Comparison of ENCODE assay signal across 17 mouse cellular contexts in genomic region chr2:49742919-49743318, GRCm38 (mm10). TPM values are rescaled to one million over a fixed set of nuclear protein-coding genes. Genes with fewer than 3 reads are reported as not detected.
DNase-seq lines count a peak whose midpoint lies in the region; ATAC-seq lines count a peak whose summit lies in the region.
"Had no signal": no experiment of that assay in that cellular context is flagged by ENCODE, and none has a peak within 500 bp of the region (broad histone marks: within the 10 kb centered on the region; RNA-seq: fewer than 3 reads in every experiment).

No protein-coding gene starts in this region.

- peak overlapping the region; percentile 77 for H3K27ac ChIP-seq in hindbrain, embryonic 13.5 days
- no peak overlapping the region for H3K27ac ChIP-seq in hindbrain, embryonic 10.5 days
- peak overlapping the region; percentile 45; the same call in 1 of the 2 replicates for H3K27ac ChIP-seq in midbrain, embryonic 15.5 days
- no peak overlapping the region for H3K27ac ChIP-seq in midbrain, embryonic 11.5 days (ENCODE audit: low read depth, low read length)
- peak overlapping the region; percentile 84 for H3K27ac ChIP-seq in forebrain, embryonic 16.5 days (ENCODE audit: low read length)
- H3K27ac ChIP-seq in neural tube, embryonic 14.5 days (ENCODE audit: low read depth, low read length): peak overlapping the region; percentile 63; the same call in 1 of the 2 replicates
- H3K27ac ChIP-seq: limb, embryonic 10.5 days; liver, embryonic 12.5 days; lung, embryonic 15.5 days had no signal

- H3K4me1 ChIP-seq in hindbrain, embryonic 13.5 days (replicated peaks): peaks cover 58% of the 10 kb centered on the region
- H3K4me1 ChIP-seq in hindbrain, embryonic 10.5 days (replicated peaks): peaks cover 39% of the 10 kb centered on the region
- H3K4me1 ChIP-seq in midbrain, embryonic 15.5 days: peaks cover 21% of the 10 kb centered on the region
- peaks cover 6% of the 10 kb centered on the region for H3K4me1 ChIP-seq in midbrain, embryonic 11.5 days (ENCODE audit: control insufficient read depth, insufficient read depth, low read length)
- H3K4me1 ChIP-seq in forebrain, embryonic 16.5 days (replicated peaks; ENCODE audit: control insufficient read depth, insufficient read depth, low read length): peaks cover 44% of the 10 kb centered on the region
- H3K4me1 ChIP-seq in neural tube, embryonic 14.5 days (ENCODE audit: control insufficient read depth, insufficient read depth, low read length): peaks cover 34% of the 10 kb centered on the region
- H3K4me1 ChIP-seq: liver, embryonic 12.5 days had no signal

- no peaks in the 10 kb centered on the region for H3K27me3 ChIP-seq in hindbrain, embryonic 13.5 days
- H3K27me3 ChIP-seq in hindbrain, embryonic 10.5 days (ENCODE audit: insufficient read depth, poor library complexity, severe bottlenecking): no peaks in the 10 kb centered on the region
- no peaks in the 10 kb centered on the region for H3K27me3 ChIP-seq in midbrain, embryonic 15.5 days (replicated peaks)
- H3K27me3 ChIP-seq in midbrain, embryonic 11.5 days (ENCODE audit: control insufficient read depth, insufficient read depth, low read length): no peaks in the 10 kb centered on the region
- H3K27me3 ChIP-seq in forebrain, embryonic 16.5 days (replicated peaks; ENCODE audit: control insufficient read depth, insufficient read depth, low read length): no peaks in the 10 kb centered on the region
- H3K27me3 ChIP-seq in neural tube, embryonic 14.5 days (ENCODE audit: control insufficient read depth, insufficient read depth, low read length): no peaks in the 10 kb centered on the region
- H3K27me3 ChIP-seq: liver, embryonic 12.5 days; lung, embryonic 15.5 days had no signal

- peaks cover 82% of the 10 kb centered on the region for H3K36me3 ChIP-seq in hindbrain, embryonic 13.5 days
- peaks cover 97% of the 10 kb centered on the region for H3K36me3 ChIP-seq in hindbrain, embryonic 10.5 days
- H3K36me3 ChIP-seq in midbrain, embryonic 15.5 days (replicated peaks): peaks cover 3% of the 10 kb centered on the region
- peaks cover 11% of the 10 kb centered on the region for H3K36me3 ChIP-seq in midbrain, embryonic 11.5 days (ENCODE audit: control insufficient read depth, insufficient read depth, low read length)
- peaks cover 19% of the 10 kb centered on the region for H3K36me3 ChIP-seq in forebrain, embryonic 16.5 days (ENCODE audit: control insufficient read depth, insufficient read depth)
- peaks cover 41% of the 10 kb centered on the region for H3K36me3 ChIP-seq in neural tube, embryonic 14.5 days (ENCODE audit: control insufficient read depth, insufficient read depth, low read length)
- H3K36me3 ChIP-seq: G1E; liver, embryonic 12.5 days; lung, embryonic 15.5 days had no signal

- no peak overlapping the region for H3K4me3 ChIP-seq in hindbrain, embryonic 13.5 days
- H3K4me3 ChIP-seq in hindbrain, embryonic 10.5 days: no peak overlapping the region
- H3K4me3 ChIP-seq in midbrain, embryonic 15.5 days: no peak overlapping the region
- H3K4me3 ChIP-seq in midbrain, embryonic 11.5 days (ENCODE audit: low read depth, low read length): no peak overlapping the region
- H3K4me3 ChIP-seq in forebrain, embryonic 16.5 days (replicated peaks; ENCODE audit: low read length): no peak overlapping the region
- H3K4me3 ChIP-seq in neural tube, embryonic 14.5 days (ENCODE audit: low read depth, low read length): no peak overlapping the region
- H3K4me3 ChIP-seq: limb, embryonic 10.5 days; liver, embryonic 12.5 days; lung, embryonic 15.5 days had no signal

- ATAC-seq in hindbrain, embryonic 13.5 days (ENCODE audit: low FRiP score): no peak
- no peak for ATAC-seq in midbrain, embryonic 15.5 days (replicated peaks)
- no peak for ATAC-seq in midbrain, embryonic 11.5 days (ENCODE audit: low FRiP score)
- ATAC-seq in forebrain, embryonic 16.5 days: no peak
- no peak for ATAC-seq in neural tube, embryonic 14.5 days (ENCODE audit: low read depth)
- ATAC-seq: liver, embryonic 12.5 days had no signal

- H3K9me3 ChIP-seq in hindbrain, embryonic 13.5 days: no peaks in the 10 kb centered on the region
- H3K9me3 ChIP-seq in hindbrain, embryonic 10.5 days: no peaks in the 10 kb centered on the region
- no peaks in the 10 kb centered on the region for H3K9me3 ChIP-seq in midbrain, embryonic 15.5 days
- no peaks in the 10 kb centered on the region for H3K9me3 ChIP-seq in midbrain, embryonic 11.5 days (ENCODE audit: control insufficient read depth, low read length)
- H3K9me3 ChIP-seq in forebrain, embryonic 16.5 days (ENCODE audit: control insufficient read depth, low read length): no peaks in the 10 kb centered on the region
- H3K9me3 ChIP-seq in neural tube, embryonic 14.5 days (ENCODE audit: control insufficient read depth, low read length): no peaks in the 10 kb centered on the region
- H3K9me3 ChIP-seq: G1E; limb, embryonic 10.5 days; liver, embryonic 12.5 days; lung, embryonic 15.5 days; megakaryocyte, embryonic 14.5 days had no signal

- no peak overlapping the region for H3K4me2 ChIP-seq in hindbrain, embryonic 13.5 days
- no peak overlapping the region for H3K4me2 ChIP-seq in midbrain, embryonic 15.5 days
- no peak overlapping the region for H3K4me2 ChIP-seq in midbrain, embryonic 11.5 days
- H3K4me2 ChIP-seq in forebrain, embryonic 16.5 days (ENCODE audit: low read length): no peak overlapping the region
- H3K4me2 ChIP-seq in neural tube, embryonic 14.5 days (ENCODE audit: low read depth, low read length): no peak overlapping the region
- H3K4me2 ChIP-seq: liver, embryonic 12.5 days; lung, embryonic 15.5 days had no signal

- no peak for DNase-seq in hindbrain, embryonic 10.5 days (ENCODE audit: low spot score)
- no peak for DNase-seq in midbrain, embryonic 11.5 days (ENCODE audit: low spot score, missing footprints)
- DNase-seq in ovary, adult 18-20 months (ENCODE audit: low spot score): no peak
- DNase-seq in lung, postnatal 14 days: no peak
- DNase-seq: cerebellum, adult 8-10 months; heart, adult 11 months; kidney, postnatal 36 days; layer of hippocampus, postnatal 36 days had no signal

- 0 out of 2 replicates have a peak overlapping the region, but pooled peaks have one; percentile 13 for H3K9ac ChIP-seq in hindbrain, embryonic 13.5 days
- H3K9ac ChIP-seq in midbrain, embryonic 15.5 days: no peak overlapping the region
- no peak overlapping the region for H3K9ac ChIP-seq in midbrain, embryonic 11.5 days (ENCODE audit: low read length)
- no peak overlapping the region for H3K9ac ChIP-seq in forebrain, embryonic 16.5 days (replicated peaks; ENCODE audit: low read depth, low read length)
- no peak overlapping the region for H3K9ac ChIP-seq in neural tube, embryonic 14.5 days (replicated peaks; ENCODE audit: low read depth, low read length)
- H3K9ac ChIP-seq: liver, embryonic 12.5 days; lung, embryonic 15.5 days had no signal

- 69% methylated on average over 4 of the region's 4 CpGs for WGBS in hindbrain, embryonic 13.5 days
- 86% methylated on average over 4 of the region's 4 CpGs for WGBS in hindbrain, embryonic 10.5 days
- WGBS in midbrain, embryonic 15.5 days: 62% methylated on average over 4 of the region's 4 CpGs
- WGBS in midbrain, embryonic 11.5 days: 61% methylated on average over 4 of the region's 4 CpGs
- 76% methylated on average over 4 of the region's 4 CpGs for WGBS in forebrain, embryonic 16.5 days
- 69% methylated on average over 4 of the region's 4 CpGs for WGBS in neural tube, embryonic 14.5 days

RNA-seq across cellular contexts. Expression of gene Lypd6b, which starts 44.6 kb away (rescaled TPM):
- polyA plus RNA-seq in hindbrain, embryonic 13.5 days (2015; fragmentation: Nextera tagmentation; extraction: Ambion mirVana): 4.4 and 5.0 TPM in 2 replicates
- 1.6 and 1.8 TPM in 2 replicates for polyA plus RNA-seq in hindbrain, embryonic 10.5 days (2016; fragmentation: Nextera tagmentation; extraction: Ambion mirVana)
- polyA plus RNA-seq in midbrain, embryonic 15.5 days (2015; fragmentation: Nextera tagmentation; extraction: Ambion mirVana): 12.6 and 13.7 TPM in 2 replicates
- polyA plus RNA-seq in midbrain, embryonic 11.5 days (2014; fragmentation: Nextera tagmentation; extraction: Ambion mirVana): 0.36 and 0.87 TPM in 2 replicates
- polyA plus RNA-seq in forebrain, embryonic 16.5 days (2015; fragmentation: Nextera tagmentation; extraction: Ambion mirVana): 8.7 and 12.4 TPM in 2 replicates
- 14.1 and 24.6 TPM in 2 replicates for polyA plus RNA-seq in neural tube, embryonic 14.5 days (2014; fragmentation: Nextera tagmentation; extraction: Ambion mirVana)
- polyA plus RNA-seq: G1E had no signal

Comparison
In these comparisons a context has a peak if more than half of its experiments do, and no peak if none do; other contexts are left out.
1. H3K27ac ChIP-seq: peak in hindbrain, embryonic 13.5 days (single experiment), midbrain, embryonic 15.5 days (single experiment), forebrain, embryonic 16.5 days (single experiment) and neural tube, embryonic 14.5 days (single experiment); none in hindbrain, embryonic 10.5 days (single experiment) and midbrain, embryonic 11.5 days (single experiment).